Mouse (Mus musculus): Measurements from ENCODE around the gene B3gnt2. TPM values are rescaled to one million over a fixed set of nuclear protein-coding genes. Genes with fewer than 3 reads are reported as not detected.

The B3gnt2 gene
- polyA plus RNA-seq, 1 experiment from 2014 or later: 2.0 TPM

DNA sequence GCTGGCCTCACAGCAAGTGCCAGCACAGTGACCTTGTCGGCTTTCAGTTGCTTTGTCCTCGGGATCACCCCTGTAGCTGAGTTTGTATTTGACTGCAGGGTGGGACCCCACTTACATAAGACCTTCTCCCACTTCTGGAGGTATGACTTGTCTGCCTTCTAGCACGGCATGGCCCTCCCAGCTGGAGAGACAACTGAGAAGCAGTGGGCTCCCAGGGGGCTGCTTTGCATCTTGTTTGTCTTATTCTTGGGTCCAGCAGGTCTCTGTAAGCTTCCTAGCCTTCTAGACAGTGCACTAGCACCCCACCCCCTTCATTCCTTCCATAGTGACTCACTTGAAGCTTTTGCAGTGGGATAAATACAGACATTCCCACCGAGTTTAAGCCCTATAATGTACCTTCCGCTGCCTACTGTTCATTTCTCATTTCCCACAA is 30.6 kb downstream of the B3gnt2 start:
- H3K27me3 ChIP-seq (ENCODE audit: control insufficient read depth, insufficient read depth, low read length): no peaks in the 10 kb centered on the region

GRCm38 (mm10) chr11:22828988-22829632 is 31.7 kb downstream of the B3gnt2 start:
- no peak for ATAC-seq (ENCODE audit: insufficient read depth, low FRiP score, low TSS enrichment)
- Histone ChIP-seq H3K9me3 (ENCODE audit: control insufficient read depth, low read length) (no peaks in the 10 kb centered on the region), H3K9ac (ENCODE audit: low read length) (no peak overlapping the region), H3K4me3 (ENCODE audit: low read depth, low read length) (no peak overlapping the region), H3K4me2 (ENCODE audit: low read depth) (no peak overlapping the region), H3K4me1 (ENCODE audit: control insufficient read depth, insufficient read depth, low read length) (no peaks in the 10 kb centered on the region), H3K36me3 (ENCODE audit: control insufficient read depth, insufficient read depth, low read length) (no peaks in the 10 kb centered on the region), H3K27me3 (ENCODE audit: control insufficient read depth, insufficient read depth, low read length) (no peaks in the 10 kb centered on the region), H3K27ac (ENCODE audit: low read depth, low read length) (no peak overlapping the region)
- WGBS: 96% methylated on average over 15 of the region's 15 CpGs
- no peak for DNase-seq (ENCODE audit: low spot score)

More for the DNA sequence above, 30.6 kb downstream of the B3gnt2 start:
- ATAC-seq (ENCODE audit: insufficient read depth, low FRiP score, low TSS enrichment) (no peak), DNase-seq (ENCODE audit: low spot score) (no peak)
- Histone ChIP-seq H3K27ac (ENCODE audit: low read depth, low read length) (no peak overlapping the region), H3K4me1 (ENCODE audit: control insufficient read depth, insufficient read depth, low read length) (no peaks in the 10 kb centered on the region), H3K36me3 (ENCODE audit: control insufficient read depth, insufficient read depth, low read length) (no peaks in the 10 kb centered on the region), H3K9ac (ENCODE audit: low read length) (no peak overlapping the region), H3K9me3 (ENCODE audit: control insufficient read depth, low read length) (no peaks in the 10 kb centered on the region), H3K4me3 (ENCODE audit: low read depth, low read length) (no peak overlapping the region), H3K4me2 (ENCODE audit: low read depth) (no peak overlapping the region)
- WGBS: 57% methylated on average over 5 of the region's 5 CpGs

DNA sequence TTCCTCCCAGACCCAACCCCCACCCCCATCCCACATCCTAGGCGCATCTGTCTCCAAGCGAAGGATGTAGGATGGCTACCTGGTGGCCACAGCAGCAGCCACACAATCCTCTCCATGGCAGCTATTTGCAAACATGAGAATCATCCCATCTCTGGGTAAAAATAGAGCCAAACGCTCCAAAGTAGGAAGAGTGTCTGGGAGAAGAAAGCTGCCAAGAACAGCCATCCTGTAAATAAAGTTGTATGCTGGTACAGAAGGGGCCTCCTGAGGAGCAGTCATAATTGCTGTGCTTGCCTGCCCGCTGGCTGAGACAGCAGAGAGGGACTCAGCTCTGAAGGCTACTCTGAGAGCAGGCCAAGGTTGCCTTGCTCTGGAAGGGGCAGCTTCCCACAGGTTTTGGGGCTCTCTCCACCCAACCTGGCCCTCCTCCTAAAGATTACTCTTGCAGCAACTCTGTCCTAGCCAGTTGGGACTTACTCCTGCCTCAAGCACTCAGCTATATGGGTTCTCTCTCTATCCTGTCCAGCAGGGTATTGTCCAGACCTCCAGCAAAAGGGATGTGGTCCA is 33.2 kb downstream of the B3gnt2 start:
- 85% methylated on average over 4 of the region's 4 CpGs for WGBS
- Histone ChIP-seq H3K9me3 (ENCODE audit: control insufficient read depth, low read length) (no peaks in the 10 kb centered on the region), H3K4me2 (ENCODE audit: low read depth) (no peak overlapping the region), H3K36me3 (ENCODE audit: control insufficient read depth, insufficient read depth, low read length) (no peaks in the 10 kb centered on the region), H3K27me3 (ENCODE audit: control insufficient read depth, insufficient read depth, low read length) (no peaks in the 10 kb centered on the region), H3K27ac (ENCODE audit: low read depth, low read length) (no peak overlapping the region), H3K9ac (ENCODE audit: low read length) (no peak overlapping the region), H3K4me1 (ENCODE audit: control insufficient read depth, insufficient read depth, low read length) (no peaks in the 10 kb centered on the region), H3K4me3 (ENCODE audit: low read depth, low read length) (no peak overlapping the region)
- ATAC-seq (ENCODE audit: insufficient read depth, low FRiP score, low TSS enrichment) (no peak), DNase-seq (ENCODE audit: low spot score) (no peak)

DNA sequence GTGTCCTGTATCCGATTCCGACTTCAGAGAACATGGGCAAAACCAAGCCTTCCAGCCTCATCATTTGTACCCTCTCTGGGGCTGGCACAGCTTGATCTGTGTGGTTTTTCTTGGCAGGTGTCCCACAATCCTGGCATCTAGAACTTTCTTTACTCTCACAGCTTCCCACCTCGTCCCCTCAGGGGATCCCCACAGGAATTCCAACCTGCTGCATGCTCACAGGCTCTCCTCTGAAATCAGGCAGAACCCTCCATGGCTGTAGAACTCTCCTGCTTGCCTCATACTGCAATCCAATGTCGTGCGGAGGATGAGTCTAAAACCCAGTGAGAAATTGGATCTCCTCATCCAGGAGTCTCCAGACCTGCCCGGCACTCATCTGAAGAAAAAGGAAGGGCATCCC is 34.1 kb downstream of the B3gnt2 start:
- H3K9ac ChIP-seq (ENCODE audit: low read length): no peak overlapping the region
- H3K36me3 ChIP-seq (ENCODE audit: control insufficient read depth, insufficient read depth, low read length): no peaks in the 10 kb centered on the region
- no peaks in the 10 kb centered on the region for H3K27me3 ChIP-seq (ENCODE audit: control insufficient read depth, insufficient read depth, low read length)
- WGBS: 88% methylated on average over 6 of the region's 6 CpGs
- H3K9me3 ChIP-seq (ENCODE audit: control insufficient read depth, low read length): no peaks in the 10 kb centered on the region
- ATAC-seq (ENCODE audit: insufficient read depth, low FRiP score, low TSS enrichment) (no peak), DNase-seq (ENCODE audit: low spot score) (no peak)
- H3K27ac ChIP-seq (ENCODE audit: low read depth, low read length): no peak overlapping the region
- no peak overlapping the region for H3K4me2 ChIP-seq (ENCODE audit: low read depth)
- H3K4me1 ChIP-seq (ENCODE audit: control insufficient read depth, insufficient read depth, low read length): no peaks in the 10 kb centered on the region
- H3K4me3 ChIP-seq (ENCODE audit: low read depth, low read length): no peak overlapping the region

DNA sequence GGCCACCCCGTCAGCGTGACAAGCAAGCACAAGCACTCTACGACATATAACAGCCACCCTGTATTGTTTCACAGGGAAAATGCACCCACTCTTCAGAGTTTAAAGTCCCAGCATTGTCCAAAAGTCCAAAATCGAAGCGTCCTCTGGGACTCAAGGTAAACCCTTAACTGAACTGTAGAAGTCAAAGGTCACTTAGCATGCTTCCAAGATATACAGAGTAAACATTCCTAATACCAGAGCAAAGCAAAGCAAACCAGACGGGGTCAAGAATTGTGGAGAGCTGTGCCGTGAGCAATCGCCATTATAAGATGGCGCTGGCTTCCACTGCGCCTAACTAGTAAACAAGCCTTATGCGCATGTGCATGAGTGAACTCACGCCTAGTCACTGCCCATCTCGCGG is 34.7 kb downstream of the B3gnt2 start:
- ATAC-seq (ENCODE audit: insufficient read depth, low FRiP score, low TSS enrichment) (no peak), DNase-seq (ENCODE audit: low spot score) (no peak)
- 91% methylated on average over 14 of the region's 14 CpGs for WGBS
- Histone ChIP-seq H3K27me3 (ENCODE audit: control insufficient read depth, insufficient read depth, low read length) (no peaks in the 10 kb centered on the region), H3K4me2 (ENCODE audit: low read depth) (no peak overlapping the region), H3K4me1 (ENCODE audit: control insufficient read depth, insufficient read depth, low read length) (no peaks in the 10 kb centered on the region), H3K27ac (ENCODE audit: low read depth, low read length) (no peak overlapping the region), H3K9ac (ENCODE audit: low read length) (no peak overlapping the region), H3K36me3 (ENCODE audit: control insufficient read depth, insufficient read depth, low read length) (no peaks in the 10 kb centered on the region), H3K9me3 (ENCODE audit: control insufficient read depth, low read length) (no peaks in the 10 kb centered on the region), H3K4me3 (ENCODE audit: low read depth, low read length) (no peak overlapping the region)

DNA sequence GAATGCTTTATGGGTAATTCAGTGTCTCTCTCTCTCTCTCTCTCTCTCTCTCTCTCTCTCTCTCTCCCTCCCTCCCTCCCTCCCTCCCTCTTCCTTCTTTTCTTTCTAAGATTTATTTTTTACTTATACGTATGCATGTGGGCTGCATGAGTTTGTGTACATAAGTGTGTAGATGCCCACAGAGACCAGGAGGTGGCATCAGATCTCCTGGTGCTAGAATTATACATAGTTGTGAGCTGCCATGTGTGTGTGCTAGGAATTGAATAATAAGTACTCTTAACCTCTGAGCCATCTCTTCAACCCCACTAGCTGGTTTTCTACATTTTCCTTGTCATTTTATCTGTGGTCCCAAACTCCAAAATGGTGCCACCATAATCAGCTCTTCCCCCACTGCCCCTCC is 35.2 kb downstream of the B3gnt2 start:
- Histone ChIP-seq H3K4me2 (ENCODE audit: low read depth) (no peak overlapping the region), H3K27me3 (ENCODE audit: control insufficient read depth, insufficient read depth, low read length) (no peaks in the 10 kb centered on the region), H3K4me1 (ENCODE audit: control insufficient read depth, insufficient read depth, low read length) (no peaks in the 10 kb centered on the region), H3K36me3 (ENCODE audit: control insufficient read depth, insufficient read depth, low read length) (no peaks in the 10 kb centered on the region), H3K4me3 (ENCODE audit: low read depth, low read length) (no peak overlapping the region), H3K9me3 (ENCODE audit: control insufficient read depth, low read length) (no peaks in the 10 kb centered on the region), H3K9ac (ENCODE audit: low read length) (no peak overlapping the region), H3K27ac (ENCODE audit: low read depth, low read length) (no peak overlapping the region)
- DNase-seq (ENCODE audit: low spot score) (no peak), ATAC-seq (ENCODE audit: insufficient read depth, low FRiP score, low TSS enrichment) (no peak)
- WGBS: 93% methylated on average over 1 of the region's 1 CpGs

DNA sequence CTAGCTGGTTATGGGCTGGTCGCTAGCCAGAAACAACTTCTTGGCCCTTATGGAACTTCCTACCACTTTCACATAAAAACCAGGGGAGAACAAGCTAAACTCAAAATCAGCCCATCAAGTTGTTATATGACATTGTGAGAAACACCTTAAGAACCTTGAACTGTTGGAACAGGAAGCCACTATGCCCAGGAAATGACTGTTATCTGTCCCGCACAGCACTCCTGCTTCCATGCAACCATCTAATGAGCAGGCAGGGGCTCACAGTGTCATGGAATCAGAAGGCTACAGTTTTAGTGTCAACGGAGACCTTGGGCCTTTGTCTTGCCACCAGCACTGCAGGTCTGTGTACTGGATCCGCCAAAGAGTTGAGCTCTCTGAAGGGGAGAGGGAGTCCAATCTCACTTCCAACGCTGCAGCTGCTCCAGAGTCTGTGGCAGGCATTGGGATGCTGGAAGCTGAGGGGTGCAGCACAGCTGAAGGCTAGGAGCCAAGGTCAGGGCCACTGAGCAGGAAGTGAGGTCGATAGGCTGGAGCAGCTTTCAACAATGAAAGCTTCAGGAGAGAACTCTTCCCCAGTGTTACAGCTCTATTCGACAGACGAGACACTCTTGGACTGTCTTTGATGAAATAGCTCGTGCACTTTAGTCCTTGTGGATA is 36.6 kb downstream of the B3gnt2 start:
- H3K36me3 ChIP-seq (ENCODE audit: control insufficient read depth, insufficient read depth, low read length): no peaks in the 10 kb centered on the region
- WGBS: 87% methylated on average over 9 of the region's 9 CpGs
- no peak for ATAC-seq (ENCODE audit: insufficient read depth, low FRiP score, low TSS enrichment)
- no peaks in the 10 kb centered on the region for H3K9me3 ChIP-seq (ENCODE audit: control insufficient read depth, low read length)
- no peak overlapping the region for H3K4me2 ChIP-seq (ENCODE audit: low read depth)
- H3K4me3 ChIP-seq (ENCODE audit: low read depth, low read length): no peak overlapping the region
- no peak for DNase-seq (ENCODE audit: low spot score)
- H3K4me1 ChIP-seq (ENCODE audit: control insufficient read depth, insufficient read depth, low read length): no peaks in the 10 kb centered on the region
- no peak overlapping the region for H3K27ac ChIP-seq (ENCODE audit: low read depth, low read length)
- no peaks in the 10 kb centered on the region for H3K27me3 ChIP-seq (ENCODE audit: control insufficient read depth, insufficient read depth, low read length)
- H3K9ac ChIP-seq (ENCODE audit: low read length): no peak overlapping the region

DNA sequence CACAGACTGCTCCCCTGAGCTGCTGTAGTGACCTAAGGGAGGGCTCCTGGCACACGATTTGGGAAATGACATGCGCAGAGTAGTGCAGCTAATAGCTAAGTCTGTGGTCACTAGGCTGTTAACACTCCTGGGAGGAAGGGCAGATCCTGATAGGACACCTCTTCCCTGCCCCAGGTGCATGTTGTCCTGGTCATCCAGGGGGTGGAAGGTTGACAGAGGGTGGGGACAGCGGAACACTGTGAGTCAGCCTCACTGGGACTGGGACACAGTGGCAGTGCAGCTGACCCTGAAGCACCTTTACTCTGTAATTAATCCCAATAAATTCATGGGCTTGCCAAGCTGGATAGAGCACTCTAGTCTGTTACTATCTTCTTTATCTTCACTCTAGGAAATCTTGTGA is 39.5 kb downstream of the B3gnt2 start:
- Histone ChIP-seq H3K4me1 (ENCODE audit: control insufficient read depth, insufficient read depth, low read length) (no peaks in the 10 kb centered on the region), H3K27ac (ENCODE audit: low read depth, low read length) (no peak overlapping the region), H3K9ac (ENCODE audit: low read length) (no peak overlapping the region), H3K4me3 (ENCODE audit: low read depth, low read length) (no peak overlapping the region), H3K36me3 (ENCODE audit: control insufficient read depth, insufficient read depth, low read length) (no peaks in the 10 kb centered on the region), H3K9me3 (ENCODE audit: control insufficient read depth, low read length) (no peaks in the 10 kb centered on the region), H3K4me2 (ENCODE audit: low read depth) (no peak overlapping the region), H3K27me3 (ENCODE audit: control insufficient read depth, insufficient read depth, low read length) (no peaks in the 10 kb centered on the region)
- DNase-seq (ENCODE audit: low spot score) (no peak), ATAC-seq (ENCODE audit: insufficient read depth, low FRiP score, low TSS enrichment) (no peak)
- 90% methylated on average over 3 of the region's 3 CpGs for WGBS

DNA sequence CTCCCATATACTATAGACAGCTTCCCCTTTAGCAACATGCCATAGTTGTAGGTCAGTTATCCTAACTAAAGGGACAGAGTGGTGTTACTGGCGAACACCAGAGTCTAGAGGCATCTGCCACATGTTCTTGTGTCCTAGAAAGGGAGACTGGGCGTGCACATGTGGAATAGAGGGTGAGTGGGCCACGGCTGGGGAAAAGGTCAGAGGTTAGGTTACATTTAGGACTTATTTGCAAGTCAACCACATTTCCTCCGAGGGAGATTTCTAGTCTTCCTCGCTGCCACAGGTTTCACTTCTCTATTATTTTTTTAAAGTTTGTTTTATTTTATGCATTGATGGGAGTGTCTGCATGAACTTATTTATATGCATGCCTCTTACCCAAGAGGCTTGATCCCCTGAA is 42.4 kb downstream of the B3gnt2 start:
- ATAC-seq (ENCODE audit: insufficient read depth, low FRiP score, low TSS enrichment): no peak
- no peak overlapping the region for H3K4me3 ChIP-seq (ENCODE audit: low read depth, low read length)

More for the DNA sequence above, 42.4 kb downstream of the B3gnt2 start:
- WGBS: 71% methylated on average over 5 of the region's 5 CpGs
- H3K9me3 ChIP-seq (ENCODE audit: control insufficient read depth, low read length): no peaks in the 10 kb centered on the region
- H3K36me3 ChIP-seq (ENCODE audit: control insufficient read depth, insufficient read depth, low read length): no peaks in the 10 kb centered on the region
- H3K9ac ChIP-seq (ENCODE audit: low read length): no peak overlapping the region
- no peak overlapping the region for H3K4me2 ChIP-seq (ENCODE audit: low read depth)
- H3K27ac ChIP-seq (ENCODE audit: low read depth, low read length): no peak overlapping the region
- no peaks in the 10 kb centered on the region for H3K27me3 ChIP-seq (ENCODE audit: control insufficient read depth, insufficient read depth, low read length)
- no peak for DNase-seq (ENCODE audit: low spot score)
- no peaks in the 10 kb centered on the region for H3K4me1 ChIP-seq (ENCODE audit: control insufficient read depth, insufficient read depth, low read length)
